Mouse (Mus musculus) heart, embryonic 16.5 days (tissue): ENCODE measurements at regions not wholly inside any gene's neighbourhood (a gene's known extent, or its start where the extent isn't known, plus 50 kb on each side); places are given as distances from the start of the nearest gene placed in this dataset.

Experiments
- ATAC-seq: fragments of 200-750 bp; cut with Nextera tagmentation; replicated peaks from 2 replicates; pipeline ENCODE4 v1.8.0; 2017; ENCODE audit warnings: moderate number of reproducible peaks; ENCODE audit not compliant: insufficient read depth, low FRiP score; ENCODE audit errors: extremely low read depth
- H3K27ac ChIP-seq: fragments of 300-500 bp; sonication (generic); 2 replicates; pipeline ENCODE4 v1.5.1; 2014; ENCODE audit warnings: mild to moderate bottlenecking, low read length, control low read depth, moderate library complexity
- H3K27me3 ChIP-seq: fragments of 300-500 bp; sonication (generic); 2 replicates; pipeline ENCODE4 v1.6.1; 2014; ENCODE audit warnings: low read length, mixed read lengths; ENCODE audit not compliant: control insufficient read depth, insufficient read depth
- H3K36me3 ChIP-seq: fragments of 300-500 bp; sonication (generic); 2 replicates; pipeline ENCODE4 v1.6.1; 2014; ENCODE audit not compliant: control insufficient read depth, insufficient read depth
- H3K4me1 ChIP-seq: fragments of 300-500 bp; sonication (generic); 2 replicates; pipeline ENCODE4 v1.6.1; 2014; ENCODE audit warnings: low read length, mixed read lengths; ENCODE audit not compliant: control insufficient read depth, insufficient read depth
- H3K4me2 ChIP-seq: fragments of 300-500 bp; sonication (generic); 2 replicates; pipeline ENCODE4 v1.6.1; 2014; ENCODE audit warnings: low read depth, mild to moderate bottlenecking, control low read depth, low read length
- H3K4me3 ChIP-seq: fragments of 300-500 bp; sonication (generic); 2 replicates; pipeline ENCODE4 v1.5.1; 2014; ENCODE audit warnings: mild to moderate bottlenecking, control low read depth, low read length
- H3K9ac ChIP-seq: fragments of 300-500 bp; sonication (generic); 2 replicates; pipeline ENCODE4 v1.6.1; 2014; ENCODE audit warnings: low read length, control low read depth
- H3K9me3 ChIP-seq: fragments of 300-500 bp; sonication (generic); replicated peaks from 2 replicates; pipeline ENCODE4 v1.6.1; 2016; ENCODE audit warnings: low read length; ENCODE audit not compliant: control insufficient read depth
- WGBS: fragments of 180-500 bp; shearing (Covaris S2); extraction: QIAGEN DNeasy Blood & Tissue Kit; methylation state at CpG from one replicate; pipeline ENCODE4 v1.1.7; 2014; 5-methylcytosine and 5-hydroxymethylcytosine counted together
- microRNA-seq: library from miRNA; unstranded; fragments of <30 nt; microRNA quantifications from one replicate; pipeline ENCODE4, GENCODE M21; 2017

DNA sequence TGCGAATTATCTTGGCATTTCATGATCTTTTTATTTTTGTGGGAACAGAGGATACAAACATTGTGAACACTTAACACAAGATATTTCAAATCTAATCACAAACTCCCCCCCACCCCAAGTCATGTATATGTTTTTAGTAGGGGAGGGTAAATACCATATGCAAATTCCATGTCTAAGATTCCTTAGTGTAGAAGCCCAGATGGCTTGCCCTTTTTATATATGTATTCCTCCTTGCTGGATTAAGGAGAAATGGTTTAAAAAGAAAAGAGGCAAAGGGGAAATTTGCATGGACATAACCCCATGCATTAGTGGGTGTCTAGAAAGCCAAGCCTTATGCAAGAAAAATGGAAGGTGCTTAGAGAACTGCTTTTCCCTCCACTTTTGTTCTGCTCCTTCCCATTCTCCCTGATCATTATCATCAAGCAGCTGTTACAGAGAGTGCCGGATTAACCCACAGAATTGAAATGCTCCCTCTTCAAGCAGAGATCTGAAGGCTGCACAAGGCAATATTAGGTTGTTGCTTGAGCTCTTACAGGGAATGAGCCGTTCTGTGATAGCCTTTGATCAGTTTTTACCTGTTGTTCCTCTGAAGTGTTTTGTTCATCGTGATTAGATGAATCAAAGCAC lies 979.5 kb downstream of the Stpg2 start:
- no peak overlapping the region for H3K9ac ChIP-seq
- WGBS = 55% methylated on average over 4 of the region's 4 CpGs
- no peaks in the 10 kb centered on the region for H3K36me3 ChIP-seq
- no peaks in the 10 kb centered on the region for H3K9me3 ChIP-seq
- H3K4me1 ChIP-seq = no peaks in the 10 kb centered on the region
- H3K4me2 ChIP-seq = no peak overlapping the region
- no peaks in the 10 kb centered on the region for H3K27me3 ChIP-seq
- ATAC-seq = no peak
- H3K4me3 ChIP-seq = no peak overlapping the region
- no peak overlapping the region for H3K27ac ChIP-seq

DNA sequence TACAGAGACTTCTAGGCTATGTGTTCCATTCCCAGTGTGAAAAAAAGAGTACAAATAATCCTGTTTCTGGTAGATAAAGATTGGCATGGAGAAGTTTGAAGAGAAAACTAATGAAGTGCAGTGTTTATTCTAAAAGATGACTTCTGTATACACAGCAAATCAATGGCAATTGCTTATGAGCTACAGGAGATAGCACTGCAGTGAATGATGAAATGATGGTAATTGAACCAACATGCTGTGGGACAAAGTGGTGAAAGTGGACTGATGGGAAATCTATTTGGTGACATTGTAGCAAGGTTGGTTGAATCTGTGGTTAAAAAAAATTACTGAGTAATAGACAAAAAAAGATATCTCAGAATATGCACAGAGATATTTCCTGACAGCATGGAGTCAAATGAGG lies 1000.4 kb downstream of the Stpg2 start:
- H3K4me2 ChIP-seq = no peak overlapping the region
- H3K9me3 ChIP-seq = no peaks in the 10 kb centered on the region
- H3K36me3 ChIP-seq = no peaks in the 10 kb centered on the region
- no peak overlapping the region for H3K9ac ChIP-seq
- no peaks in the 10 kb centered on the region for H3K27me3 ChIP-seq
- no peak for ATAC-seq
- H3K27ac ChIP-seq = no peak overlapping the region
- H3K4me3 ChIP-seq = no peak overlapping the region
- no peaks in the 10 kb centered on the region for H3K4me1 ChIP-seq

DNA sequence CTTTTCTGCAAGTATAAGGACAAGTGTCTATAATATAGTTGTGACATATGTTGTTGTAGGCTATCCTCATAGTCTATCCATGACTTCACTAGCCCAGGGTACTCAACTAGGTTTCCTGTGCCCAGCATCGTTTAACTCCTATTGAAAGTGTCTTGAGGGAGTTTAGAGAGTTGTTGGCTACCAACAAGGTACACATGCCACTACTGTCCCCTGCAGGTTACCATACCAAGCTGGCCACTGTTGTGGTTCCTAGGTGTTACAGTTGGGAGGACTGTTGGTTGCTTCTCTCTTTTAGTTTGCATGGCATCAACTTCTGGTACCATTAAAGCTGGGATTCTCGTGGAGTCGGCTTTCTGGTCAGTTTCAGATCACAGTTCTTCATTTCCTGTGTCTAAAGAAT lies 990.7 kb downstream of the Pdha2 start:
- H3K27me3 ChIP-seq = no peaks in the 10 kb centered on the region
- no peak for ATAC-seq
- no peak overlapping the region for H3K4me3 ChIP-seq
- H3K9ac ChIP-seq = no peak overlapping the region
- H3K4me1 ChIP-seq = no peaks in the 10 kb centered on the region
- no peaks in the 10 kb centered on the region for H3K36me3 ChIP-seq
- 85% methylated on average over 3 of the region's 3 CpGs for WGBS
- H3K9me3 ChIP-seq = no peaks in the 10 kb centered on the region
- no peak overlapping the region for H3K27ac ChIP-seq
- no peak overlapping the region for H3K4me2 ChIP-seq

DNA sequence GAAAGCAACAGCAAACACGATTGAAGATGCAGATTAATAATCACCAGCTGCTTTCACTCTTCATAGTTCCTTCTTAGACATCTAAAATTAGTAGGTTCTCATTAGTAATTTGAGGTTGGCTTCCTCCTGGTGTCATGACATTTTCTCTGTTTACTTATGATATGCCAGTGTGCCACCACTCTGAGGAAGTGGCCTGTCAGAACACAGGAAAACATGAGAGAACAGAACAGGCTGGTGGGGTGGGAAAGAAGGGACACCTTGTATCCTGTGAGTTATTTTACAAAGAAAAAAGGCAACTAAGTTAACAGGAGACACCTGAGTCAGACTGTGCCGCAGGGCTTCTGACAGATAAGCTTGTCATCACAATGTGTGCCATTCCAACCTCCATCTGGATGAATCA lies 981.4 kb downstream of the Pdha2 start:
- 41% methylated on average over 2 of the region's 2 CpGs for WGBS
- Histone ChIP-seq H3K27ac (no peak overlapping the region), H3K4me3 (no peak overlapping the region), H3K9me3 (no peaks in the 10 kb centered on the region), H3K36me3 (no peaks in the 10 kb centered on the region), H3K4me2 (no peak overlapping the region), H3K9ac (no peak overlapping the region), H3K27me3 (no peaks in the 10 kb centered on the region), H3K4me1 (no peaks in the 10 kb centered on the region)
- ATAC-seq = no peak

DNA sequence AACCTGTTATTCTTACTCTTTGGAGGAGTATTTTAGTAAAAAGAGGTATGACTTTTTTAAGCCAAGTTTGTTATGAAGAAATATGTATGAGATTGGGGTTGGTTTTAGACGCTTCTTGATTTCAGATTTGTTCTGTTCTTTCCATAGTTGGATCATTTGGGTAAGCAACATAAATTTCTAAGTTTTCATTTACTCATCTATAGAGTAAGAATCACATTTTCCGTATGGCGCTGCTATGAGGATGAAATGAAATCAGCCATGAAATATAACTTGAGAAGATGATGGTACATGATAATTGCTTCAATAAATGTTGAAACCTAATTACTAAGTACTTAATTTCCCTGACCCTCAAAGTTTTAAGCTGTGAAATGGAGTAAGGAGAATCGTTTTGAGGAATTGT lies 979.0 kb downstream of the Pdha2 start:
- Histone ChIP-seq H3K9me3 (no peaks in the 10 kb centered on the region), H3K4me1 (no peaks in the 10 kb centered on the region), H3K36me3 (no peaks in the 10 kb centered on the region), H3K27ac (no peak overlapping the region), H3K4me2 (no peak overlapping the region), H3K27me3 (no peaks in the 10 kb centered on the region), H3K9ac (no peak overlapping the region), H3K4me3 (no peak overlapping the region)
- no peak for ATAC-seq
- WGBS = 80% methylated on average over 4 of the region's 4 CpGs

DNA sequence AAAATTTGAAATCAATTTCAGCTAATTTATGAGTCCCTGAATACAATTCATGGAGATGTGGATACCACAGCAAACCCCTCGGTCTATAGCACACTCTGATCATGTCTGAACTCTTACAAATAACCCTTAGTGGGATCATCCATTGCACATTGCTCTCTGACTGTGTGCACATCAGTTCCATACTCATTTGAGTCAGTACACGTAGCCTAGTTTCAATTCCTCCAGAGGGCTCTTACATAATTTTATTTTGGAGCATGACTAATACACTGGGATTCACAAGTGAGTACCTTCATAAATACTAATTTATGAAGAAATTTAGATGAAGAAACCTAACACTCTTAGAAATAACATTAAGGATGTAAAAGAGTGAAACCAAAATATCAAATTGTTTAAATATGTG lies 978.3 kb downstream of the Pdha2 start:
- no peak overlapping the region for H3K9ac ChIP-seq
- H3K4me2 ChIP-seq = no peak overlapping the region
- no peaks in the 10 kb centered on the region for H3K36me3 ChIP-seq
- H3K27ac ChIP-seq = no peak overlapping the region
- 65% methylated on average over 2 of the region's 2 CpGs for WGBS
- H3K4me1 ChIP-seq = no peaks in the 10 kb centered on the region
- H3K27me3 ChIP-seq = no peaks in the 10 kb centered on the region
- H3K9me3 ChIP-seq = no peaks in the 10 kb centered on the region
- H3K4me3 ChIP-seq = no peak overlapping the region
- ATAC-seq = no peak

DNA sequence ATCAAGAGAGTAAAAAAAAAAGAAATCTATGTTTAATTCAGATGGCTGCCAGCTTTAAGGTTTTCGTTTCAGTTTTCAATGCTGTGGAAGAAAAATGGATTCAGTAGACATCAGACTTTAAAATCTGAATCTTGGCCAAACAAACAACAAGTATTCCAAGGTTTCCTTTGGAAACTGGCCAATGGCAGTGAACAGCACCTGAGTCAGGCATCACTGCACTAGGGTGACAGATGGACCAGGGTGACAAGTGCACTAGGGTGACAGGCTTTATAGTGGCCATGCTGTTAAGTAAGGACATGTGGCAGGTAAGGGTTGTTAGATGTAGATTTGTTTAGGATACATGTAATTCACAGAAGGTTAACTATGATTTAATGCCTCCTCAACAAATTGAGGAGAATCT lies 972.9 kb downstream of the Pdha2 start:
- ATAC-seq = no peak
- 63% methylated on average over 1 of the region's 1 CpGs for WGBS
- Histone ChIP-seq H3K9me3 (no peaks in the 10 kb centered on the region), H3K27ac (no peak overlapping the region), H3K4me1 (no peaks in the 10 kb centered on the region), H3K36me3 (no peaks in the 10 kb centered on the region), H3K9ac (no peak overlapping the region), H3K4me3 (no peak overlapping the region), H3K27me3 (no peaks in the 10 kb centered on the region), H3K4me2 (no peak overlapping the region)

Small RNA genes lying in the stretch of these regions (microRNA-seq; reads per million reads assigned to microRNA genes)
- gene Mir7j = 128 reads per million, percentile 54 among the genes with 10 or more reads in this experiment
